Comparison of ENCODE assay signal across 10 mouse cellular contexts in the genomic region with DNA sequence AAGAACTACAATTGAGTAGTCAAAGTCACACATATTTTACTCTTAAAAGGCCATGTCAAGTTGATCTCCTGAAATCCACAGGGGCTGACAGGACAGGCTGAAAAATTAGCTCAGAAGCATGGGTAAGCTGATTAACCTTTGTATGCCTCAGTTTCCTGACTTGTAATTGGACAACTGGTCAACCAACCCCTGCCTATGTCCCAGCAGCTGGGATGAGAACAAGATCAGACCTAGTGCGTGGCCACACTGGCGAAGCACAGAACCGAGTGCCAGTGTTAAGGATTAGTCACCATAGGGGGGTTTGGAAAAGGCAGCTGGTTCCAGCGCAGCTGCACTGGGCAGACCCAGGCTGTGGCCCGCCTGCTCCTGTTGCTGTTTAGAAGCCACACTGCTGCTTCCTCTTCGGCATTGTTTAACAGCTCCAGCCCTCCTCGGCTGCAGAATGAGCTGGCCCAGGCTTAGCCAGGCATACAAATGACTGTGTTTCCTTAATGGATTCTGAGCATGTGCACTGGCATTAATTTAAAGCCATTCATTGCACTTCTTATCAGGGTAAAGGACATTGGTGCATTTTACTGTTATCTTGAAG.
DNase-seq lines count a peak whose midpoint lies in the region; ATAC-seq and TF ChIP-seq lines count a peak whose summit lies in the region.
"Had no signal": no experiment of that assay in that cellular context is flagged by ENCODE, and none has a peak within 500 bp of the region (broad histone marks: within the 10 kb centered on the region; RNA-seq: fewer than 3 reads in every experiment).

No protein-coding gene starts in this region.

- no peak overlapping the region for H3K27ac ChIP-seq in forebrain, postnatal 0 days (ENCODE audit: low read depth, low read length)
- H3K27ac ChIP-seq in limb, embryonic 14.5 days (replicated peaks; ENCODE audit: low read depth, low read length), result 0 out of 2 replicates have a peak overlapping the region, but pooled peaks have one; percentile 3
- H3K27ac ChIP-seq: macrophage had no signal

- no peaks in the 10 kb centered on the region for H3K9me3 ChIP-seq in forebrain, postnatal 0 days (ENCODE audit: low read length)
- H3K9me3 ChIP-seq in limb, embryonic 14.5 days (ENCODE audit: control insufficient read depth, low read length), result no peaks in the 10 kb centered on the region

- no peak overlapping the region for H3K9ac ChIP-seq in forebrain, postnatal 0 days
- H3K9ac ChIP-seq in limb, embryonic 14.5 days (ENCODE audit: low read depth, low read length, severe bottlenecking), result no peak overlapping the region

- peaks cover 5% of the 10 kb centered on the region; the same call in 1 of the 2 replicates for H3K4me1 ChIP-seq in forebrain, postnatal 0 days (ENCODE audit: insufficient read depth)
- peaks cover 9% of the 10 kb centered on the region for H3K4me1 ChIP-seq in limb, embryonic 14.5 days (ENCODE audit: control insufficient read depth, insufficient read depth, low read length)

- no peaks in the 10 kb centered on the region for H3K36me3 ChIP-seq in forebrain, postnatal 0 days (ENCODE audit: insufficient read depth)
- H3K36me3 ChIP-seq in limb, embryonic 14.5 days (ENCODE audit: control insufficient read depth, insufficient read depth, low read length), result no peaks in the 10 kb centered on the region
- H3K36me3 ChIP-seq: G1E had no signal

- H3K4me2 ChIP-seq in forebrain, postnatal 0 days (ENCODE audit: low read depth), result no peak overlapping the region
- no peak overlapping the region for H3K4me2 ChIP-seq in limb, embryonic 14.5 days (replicated peaks; ENCODE audit: low read depth, low read length, severe bottlenecking)

- peak; percentile 48 for DNase-seq in layer of hippocampus, adult 11-12 months (ENCODE audit: low spot score)
- no peak for DNase-seq in layer of hippocampus, adult 9-10 months (ENCODE audit: low spot score)
- DNase-seq in forebrain, postnatal 0 days, result peak; percentile 49
- DNase-seq in kidney, adult 11 months, result peak; percentile 54
- peak; percentile 43 for DNase-seq in limb, embryonic 14.5 days (ENCODE audit: low spot score)
- DNase-seq in right cerebral cortex, postnatal 25 days, result peak; percentile 16
- DNase-seq in spleen, postnatal 36 days (ENCODE audit: low spot score in 2 of 2), result no peak

- no peak for TF ChIP-seq POLR2A in limb, embryonic 14.5 days (IDR thresholded peaks at IDR 0.05; ENCODE audit: borderline replicate concordance, extremely low read depth, insufficient read depth, insufficient read length)

- H3K4me3 ChIP-seq in forebrain, postnatal 0 days (ENCODE audit: low read depth, low read length), result no peak overlapping the region
- H3K4me3 ChIP-seq in limb, embryonic 14.5 days (replicated peaks; ENCODE audit: low read length), result no peak overlapping the region

- peak; percentile 91 for ATAC-seq in forebrain, postnatal 0 days
- ATAC-seq in limb, embryonic 14.5 days (ENCODE audit: low FRiP score, low read depth), result peak; percentile 20; the same call in 1 of the 2 replicates
- no peak for ATAC-seq in monocyte, adult 5-6 weeks (replicated peaks; ENCODE audit: insufficient number of reproducible peaks, low FRiP score, low TSS enrichment, poor library complexity, severe bottlenecking)

- H3K27me3 ChIP-seq in forebrain, postnatal 0 days (ENCODE audit: insufficient read depth, low read length), result no peaks in the 10 kb centered on the region
- no peaks in the 10 kb centered on the region for H3K27me3 ChIP-seq in limb, embryonic 14.5 days (ENCODE audit: control insufficient read depth, insufficient read depth, low read length)

- WGBS in forebrain, postnatal 0 days, result 13% methylated on average over 7 of the region's 7 CpGs
- 38% methylated on average over 7 of the region's 7 CpGs for WGBS in limb, embryonic 14.5 days

- no peak for TF ChIP-seq CTCF in forebrain, postnatal 0 days (IDR thresholded peaks at IDR 0.05; ENCODE audit: low read depth)

Comparison
In these comparisons a context has a peak if more than half of its experiments do, and no peak if none do; other contexts are left out.
1. DNase-seq: peak in layer of hippocampus, adult 11-12 months (single experiment), forebrain, postnatal 0 days (single experiment), kidney, adult 11 months (single experiment), limb, embryonic 14.5 days (single experiment) and right cerebral cortex, postnatal 25 days (single experiment); none in layer of hippocampus, adult 9-10 months (single experiment) and spleen, postnatal 36 days (0 of 2).